Mouse (Mus musculus): ENCODE data around the gene Krt28.

GRCm38 (mm10) chr11:99364412-99364811, 10.3 kb downstream of the Krt28 start:
- TF ChIP-seq CTCF (IDR thresholded peaks at IDR 0.05; ENCODE audit: borderline replicate concordance, control insufficient read depth, extremely low read depth, insufficient read depth, low read length, poor library complexity): no peak
- TF ChIP-seq POLR2A (IDR thresholded peaks at IDR 0.05; ENCODE audit: control insufficient read depth, extremely low read depth, insufficient read depth, low read length, poor library complexity): no peak

Data from thymus, adult 2 months (tissue).